Mouse (Mus musculus): Measurements from ENCODE around the gene Jmjd7. TPM values are rescaled to one million over a fixed set of nuclear protein-coding genes. Genes with fewer than 3 reads are reported as not detected.
A peak's percentile ranks its signal among the peaks of the same experiment; 100 is the strongest.

Gene Jmjd7
- polyA plus RNA-seq, 1 experiment from 2014 or later: 19.8 TPM

GRCm38 (mm10) chr2:120065243-120065642 is 38.0 kb downstream of the Jmjd7 start:
- no peak overlapping the region for H3K4me2 ChIP-seq
- H3K4me1 ChIP-seq: peaks cover 12% of the 10 kb centered on the region; the same call in 1 of the 2 replicates
- H3K36me3 ChIP-seq (ENCODE audit: poor library complexity, severe bottlenecking): no peaks in the 10 kb centered on the region
- WGBS: 92% methylated on average over 10 of the region's 10 CpGs
- no peak for ATAC-seq
- no peak overlapping the region for H3K4me3 ChIP-seq
- no peak overlapping the region for H3K27ac ChIP-seq
- no peaks in the 10 kb centered on the region for H3K9me3 ChIP-seq (replicated peaks)
- no peaks in the 10 kb centered on the region for H3K27me3 ChIP-seq
- H3K9ac ChIP-seq: no peak overlapping the region

GRCm38 (mm10) chr2:120066224-120066623 is 38.9 kb downstream of the Jmjd7 start:
- no peak overlapping the region for H3K4me3 ChIP-seq
- H3K27me3 ChIP-seq: no peaks in the 10 kb centered on the region
- H3K9ac ChIP-seq: no peak overlapping the region
- no peaks in the 10 kb centered on the region for H3K9me3 ChIP-seq (replicated peaks)
- H3K27ac ChIP-seq: no peak overlapping the region
- H3K4me1 ChIP-seq: peaks cover 12% of the 10 kb centered on the region; the same call in 1 of the 2 replicates
- 84% methylated on average over 3 of the region's 3 CpGs for WGBS
- no peak overlapping the region for H3K4me2 ChIP-seq
- H3K36me3 ChIP-seq (ENCODE audit: poor library complexity, severe bottlenecking): no peaks in the 10 kb centered on the region
- ATAC-seq: no peak

GRCm38 (mm10) chr2:120068555-120069465 is 41.5 kb downstream of the Jmjd7 start:
- no peak overlapping the region for H3K27ac ChIP-seq
- no peaks in the 10 kb centered on the region for H3K36me3 ChIP-seq (ENCODE audit: poor library complexity, severe bottlenecking)

GRCm38 (mm10) chr2:120069466-120069990 is 42.2 kb downstream of the Jmjd7 start:
- no peaks in the 10 kb centered on the region for H3K36me3 ChIP-seq (ENCODE audit: poor library complexity, severe bottlenecking)
- H3K27ac ChIP-seq: no peak overlapping the region
- H3K9ac ChIP-seq: no peak overlapping the region
- no peaks in the 10 kb centered on the region for H3K9me3 ChIP-seq (replicated peaks)
- no peak overlapping the region for H3K4me3 ChIP-seq
- peaks cover 1% of the 10 kb centered on the region for H3K27me3 ChIP-seq
- ATAC-seq: no peak
- peaks cover 12% of the 10 kb centered on the region; the same call in 1 of the 2 replicates for H3K4me1 ChIP-seq
- H3K4me2 ChIP-seq: no peak overlapping the region
- WGBS: 67% methylated on average over 8 of the region's 8 CpGs

More at GRCm38 (mm10) chr2:120068555-120069465, 41.5 kb downstream of the Jmjd7 start:
- Histone ChIP-seq H3K4me2 (peak overlapping the region; percentile 24; the same call in 1 of the 2 replicates), H3K9ac (peak overlapping the region; percentile 41; the same call in 1 of the 2 replicates), H3K4me3 (no peak overlapping the region), H3K27me3 (no peaks in the 10 kb centered on the region), H3K9me3 (replicated peaks) (no peaks in the 10 kb centered on the region), H3K4me1 (peaks cover 12% of the 10 kb centered on the region; the same call in 1 of the 2 replicates)
- no peak; the same call in 1 of the 2 replicates for ATAC-seq
- 37% methylated on average over 16 of the region's 16 CpGs for WGBS

GRCm38 (mm10) chr2:120074096-120074495 is 46.8 kb downstream of the Jmjd7 start:
- H3K27ac ChIP-seq: no peak overlapping the region
- no peak overlapping the region for H3K9ac ChIP-seq
- peaks cover 30% of the 10 kb centered on the region for H3K27me3 ChIP-seq
- no peak overlapping the region for H3K4me3 ChIP-seq
- no peaks in the 10 kb centered on the region for H3K36me3 ChIP-seq (ENCODE audit: poor library complexity, severe bottlenecking)
- 91% methylated on average over 4 of the region's 4 CpGs for WGBS
- ATAC-seq: no peak
- no peaks in the 10 kb centered on the region for H3K9me3 ChIP-seq (replicated peaks)
- peaks cover 14% of the 10 kb centered on the region for H3K4me1 ChIP-seq
- no peak overlapping the region for H3K4me2 ChIP-seq

- Histone ChIP-seq H3K9ac (peak overlapping the region; percentile 5), H3K27me3 (peaks cover 30% of the 10 kb centered on the region), H3K27ac (no peak overlapping the region), H3K4me2 (peak overlapping the region; percentile 65), H3K36me3 (ENCODE audit: poor library complexity, severe bottlenecking) (no peaks in the 10 kb centered on the region), H3K4me1 (peaks cover 9% of the 10 kb centered on the region; the same call in 1 of the 2 replicates), H3K9me3 (replicated peaks) (no peaks in the 10 kb centered on the region), H3K4me3 (peak overlapping the region; percentile 32)
- peak; percentile 70 for ATAC-seq
- whole genome bisulfite sequencing: 1% methylated on average over 36 of the region's 36 CpGs
Measured at GRCm38 (mm10) chr2:120076076-120076705, 48.9 kb downstream of the Jmjd7 start.

Small RNAs within 50 kb of the gene (microRNA-seq; reads per million reads assigned to microRNA genes)
- not detected for gene Mir7665

Other genes starting within 250 kb of the Jmjd7 start
- gene Rpap1, start 239.9 kb upstream of the Jmjd7 start, polyA plus RNA-seq (2015; fragmentation: Nextera tagmentation; extraction: Ambion mirVana): 22.7 and 27.5 TPM in 2 replicates
- gene Tyro3, start 229.8 kb upstream of the Jmjd7 start, polyA plus RNA-seq (2015; fragmentation: Nextera tagmentation; extraction: Ambion mirVana): 17.1 and 18.7 TPM in 2 replicates
- 28.5 and 28.8 TPM in 2 replicates for gene Mga, start 130.3 kb upstream of the Jmjd7 start, polyA plus RNA-seq (2015; fragmentation: Nextera tagmentation; extraction: Ambion mirVana)
- gene Mapkbp1, start 54.8 kb upstream of the Jmjd7 start, polyA plus RNA-seq (2015; fragmentation: Nextera tagmentation; extraction: Ambion mirVana): 4.0 and 4.3 TPM in 2 replicates
- 4.8 and 6.2 TPM in 2 replicates for gene Gm28042, start within 50 bp of the Jmjd7 start, polyA plus RNA-seq (2015; fragmentation: Nextera tagmentation; extraction: Ambion mirVana)
- 1.5 and 1.9 TPM in 2 replicates for gene Pla2g4b, start 5.9 kb downstream of the Jmjd7 start, polyA plus RNA-seq (2015; fragmentation: Nextera tagmentation; extraction: Ambion mirVana)
- 9.8 and 11.3 TPM in 2 replicates for gene Ehd4, start 127.1 kb downstream of the Jmjd7 start, polyA plus RNA-seq (2015; fragmentation: Nextera tagmentation; extraction: Ambion mirVana)
- gene Pla2g4e, start 217.9 kb downstream of the Jmjd7 start, polyA plus RNA-seq (2015; fragmentation: Nextera tagmentation; extraction: Ambion mirVana): 0.27 and 0.47 TPM in 2 replicates